Mouse (Mus musculus) lung, postnatal 0 days (tissue): ENCODE results near the gene Lmtk3.

Experiments used
- CTCF ChIP-seq: IDR thresholded peaks from 2 replicates; pipeline ENCODE4 v1.5.1; 2016; ENCODE audit warnings: antibody characterized with exemption, mild to moderate bottlenecking
- EP300 ChIP-seq: IDR thresholded peaks from 2 replicates; pipeline ENCODE4 v1.6.1; 2016; ENCODE audit warnings: antibody characterized with exemption, mild to moderate bottlenecking, control low read depth

GRCm38 (mm10) chr7:45830427-45831127 lies 47.0 kb downstream of the Lmtk3 start, which contains the start of gene Grwd1:
- TF ChIP-seq CTCF (no peak), EP300 (no peak)
